Mouse (Mus musculus): Measurements from ENCODE around the gene Pcx.

DNA sequence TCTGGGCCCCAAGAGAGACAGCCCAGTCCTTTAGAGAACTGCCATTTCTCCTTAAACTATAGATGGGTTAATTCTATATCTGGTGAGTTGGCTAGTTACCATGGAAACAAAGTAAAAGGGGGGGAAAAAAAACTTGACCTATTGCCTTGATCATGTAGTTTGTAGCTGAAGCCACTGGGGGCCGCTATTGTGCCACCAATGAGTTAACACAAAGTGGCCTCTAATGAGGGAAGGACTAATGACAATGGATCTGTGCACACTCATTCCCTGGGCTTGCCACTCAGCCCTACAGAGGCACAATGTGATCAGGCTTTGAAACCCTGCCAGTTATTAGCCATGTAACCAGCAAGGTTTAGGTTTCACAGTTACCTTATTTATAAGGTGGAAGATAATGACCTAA lies 118.5 kb downstream of the Pcx start:
- TF ChIP-seq CTCF (IDR thresholded peaks at IDR 0.05; ENCODE audit: control insufficient read depth, insufficient read depth, insufficient read length): peak; percentile 16
- no peak for TF ChIP-seq FOSL1 (IDR thresholded peaks at IDR 0.05; ENCODE audit: insufficient read depth, low read length, poor library complexity, severe bottlenecking)
